Mouse (Mus musculus): ENCODE measurements around the gene Dppa3.
"Not testable (repeated sequence)": the region's sequence is repeated elsewhere in the genome, so short reads cannot be mapped to it uniquely, and the experiment has no call there.

Dppa3 gene

GRCm38 (mm10) chr6:122612426-122612825, 13.8 kb upstream of the Dppa3 start:
- DNase-seq = no peak

GRCm38 (mm10) chr6:122614047-122614446, 12.2 kb upstream of the Dppa3 start:
- peak; percentile 28 for DNase-seq

DNA sequence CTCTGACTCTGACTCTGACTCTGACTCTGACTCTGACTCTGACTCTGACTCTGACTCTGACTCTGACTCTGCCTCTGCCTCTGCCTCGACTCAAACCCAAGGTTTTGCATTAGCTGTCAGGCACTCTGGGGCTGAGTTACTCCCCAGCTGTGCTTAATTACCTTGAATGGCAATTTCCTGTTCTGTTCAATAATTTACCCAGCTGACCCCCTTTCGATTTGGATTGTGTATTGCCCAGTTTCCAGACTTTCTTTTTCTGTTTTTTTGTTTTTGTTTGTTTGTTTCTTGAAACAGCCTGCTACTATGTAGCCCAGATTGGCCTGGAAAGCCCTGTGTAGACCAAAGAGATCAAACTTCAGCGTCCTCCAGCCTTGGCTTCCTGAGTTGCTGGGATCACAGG, 10.2 kb upstream of the Dppa3 start:
- no peak for DNase-seq

DNA sequence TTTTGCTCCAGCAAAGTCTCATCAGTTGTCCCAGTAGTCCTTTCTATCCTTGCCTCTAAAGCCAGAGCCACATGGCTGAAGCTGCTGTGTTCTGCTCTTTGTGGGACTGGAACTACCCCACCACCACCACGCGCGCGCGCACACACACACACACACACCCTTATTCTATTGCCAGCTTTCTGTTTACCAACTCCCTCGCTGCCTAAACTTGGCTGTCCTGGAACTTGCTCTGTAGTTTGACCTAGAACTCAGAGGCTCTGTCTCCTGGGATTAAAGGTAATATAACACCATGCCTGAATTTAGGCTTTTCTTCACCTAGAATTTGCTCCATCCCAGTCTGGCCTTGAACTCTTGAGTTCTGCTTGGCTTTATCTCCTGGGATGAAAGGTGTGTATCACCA, 5.1 kb upstream of the Dppa3 start:
- no peak for DNase-seq

DNA sequence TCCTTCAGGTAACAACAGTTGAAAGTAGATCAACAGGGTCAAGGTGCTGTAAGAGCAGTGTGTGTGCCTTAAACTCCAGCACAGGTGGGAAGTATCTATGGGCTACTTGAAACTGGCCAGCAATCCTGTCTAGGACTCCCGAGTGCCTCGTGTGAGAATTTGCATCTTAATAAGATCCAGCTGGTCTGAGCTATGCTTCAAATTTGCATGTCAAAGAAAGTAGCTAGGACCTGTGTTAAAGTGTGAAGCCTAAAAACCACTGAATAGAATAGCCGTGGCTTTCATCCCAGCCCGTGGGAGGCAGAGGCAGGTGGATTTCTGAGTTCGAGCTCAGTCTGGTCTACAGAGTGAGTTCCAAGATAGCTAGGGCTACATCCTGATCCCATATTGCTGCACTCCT, 1.7 kb upstream of the Dppa3 start:
- DNase-seq = no peak

DNA sequence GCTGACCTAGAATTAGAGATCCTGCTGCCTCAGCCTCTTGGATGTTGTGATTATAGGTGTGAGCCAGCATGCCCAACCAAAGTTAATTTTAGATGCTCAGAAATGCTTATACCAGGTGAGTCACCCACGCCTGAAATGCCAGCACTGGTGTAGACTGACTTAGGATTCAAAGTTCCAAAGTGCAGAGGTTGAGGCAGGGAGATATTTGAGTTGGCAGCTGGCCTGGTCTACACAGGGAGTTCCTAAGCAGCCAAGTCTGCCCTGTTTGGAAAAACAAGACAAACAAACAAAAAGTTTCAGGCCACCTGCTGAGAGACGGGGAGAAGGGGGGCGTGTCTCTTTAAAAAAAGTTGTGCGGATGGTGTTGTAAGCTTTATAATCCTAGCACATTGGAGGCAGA, 1.1 kb upstream of the Dppa3 start:
- no peak for DNase-seq

GRCm38 (mm10) chr6:122627469-122628108, 1.4 kb downstream of the Dppa3 start:
- DNase-seq = no peak

DNA sequence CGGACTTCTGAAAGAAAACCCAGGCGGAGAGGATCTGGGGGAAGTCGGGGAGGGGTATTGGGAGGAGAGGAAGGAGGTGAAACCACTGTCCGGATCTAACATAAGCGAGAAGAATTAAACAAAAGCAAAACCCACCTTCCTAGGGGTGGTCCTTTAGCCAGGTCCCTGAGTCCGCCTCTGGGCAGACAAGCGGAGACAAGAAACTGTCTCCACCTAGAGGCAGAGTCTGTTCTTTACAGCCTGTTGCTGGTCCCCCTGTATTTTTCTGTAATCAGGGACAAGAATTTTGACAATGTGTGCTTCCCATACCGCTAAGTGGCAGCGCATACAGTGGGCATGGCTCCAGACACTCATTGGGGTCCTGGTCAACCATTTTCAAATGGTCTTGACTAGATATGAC, 7.2 kb downstream of the Dppa3 start:
- DNase-seq = peak; percentile 39

- DNase-seq = peak; percentile 26
These were observed 9.1 kb downstream of the Dppa3 start for GRCm38 (mm10) chr6:122635315-122635714.

GRCm38 (mm10) chr6:122636666-122637065, 10.5 kb downstream of the Dppa3 start:
- no peak for DNase-seq

- not testable (repeated sequence) for DNase-seq
These were observed 11.4 kb downstream of the Dppa3 start for GRCm38 (mm10) chr6:122637566-122637965.

- DNase-seq = not testable (repeated sequence)
These were observed 18.0 kb downstream of the Dppa3 start for GRCm38 (mm10) chr6:122644196-122644595.

DNA sequence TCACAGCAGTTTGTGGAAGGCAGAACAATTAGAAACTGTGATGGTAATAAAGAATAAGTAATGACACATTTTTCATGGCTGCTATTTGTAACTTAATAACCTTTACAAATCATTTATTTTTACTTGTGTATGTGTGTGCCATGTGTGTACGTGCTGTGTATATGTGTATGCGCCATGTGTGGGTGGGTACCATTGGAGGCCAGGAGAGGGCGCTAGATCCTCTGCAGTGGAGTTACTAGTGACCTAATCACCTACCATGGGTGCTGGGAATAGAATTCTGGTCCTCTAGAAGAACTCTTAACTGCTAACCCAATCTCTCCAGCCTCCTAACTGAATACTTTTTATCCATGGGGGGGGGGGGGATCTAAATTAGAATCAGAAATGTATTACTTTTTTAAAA, 23.7 kb downstream of the Dppa3 start:
- DNase-seq = no peak

DNA sequence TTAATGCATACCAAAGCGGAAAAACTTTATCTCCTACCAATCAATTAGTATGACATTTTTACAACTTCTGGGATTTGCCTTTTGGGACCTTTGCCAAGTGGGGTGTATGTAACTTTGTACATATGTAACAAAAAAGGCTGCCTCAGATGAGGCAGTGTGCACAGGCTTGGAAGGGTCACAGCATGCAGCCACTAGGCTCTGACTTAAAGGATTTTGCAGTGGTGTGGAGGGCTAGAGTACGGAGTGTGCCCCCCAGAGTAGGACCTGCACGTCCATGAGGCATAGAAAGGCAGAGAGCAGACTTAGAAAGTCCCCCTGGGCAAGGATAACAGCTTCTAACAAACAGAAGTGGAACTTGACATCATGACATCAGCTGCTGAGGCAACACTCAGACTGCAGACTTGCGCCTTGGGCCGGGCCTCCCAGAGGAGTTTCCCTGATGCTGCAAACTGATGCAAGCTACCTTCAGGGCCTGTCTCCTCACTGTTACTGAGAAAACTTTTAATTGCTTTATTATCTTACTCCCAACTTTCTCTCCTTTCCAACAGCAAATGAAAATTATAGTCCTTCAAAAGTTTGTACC, 24.3 kb downstream of the Dppa3 start:
- DNase-seq = peak; percentile 12

DNA sequence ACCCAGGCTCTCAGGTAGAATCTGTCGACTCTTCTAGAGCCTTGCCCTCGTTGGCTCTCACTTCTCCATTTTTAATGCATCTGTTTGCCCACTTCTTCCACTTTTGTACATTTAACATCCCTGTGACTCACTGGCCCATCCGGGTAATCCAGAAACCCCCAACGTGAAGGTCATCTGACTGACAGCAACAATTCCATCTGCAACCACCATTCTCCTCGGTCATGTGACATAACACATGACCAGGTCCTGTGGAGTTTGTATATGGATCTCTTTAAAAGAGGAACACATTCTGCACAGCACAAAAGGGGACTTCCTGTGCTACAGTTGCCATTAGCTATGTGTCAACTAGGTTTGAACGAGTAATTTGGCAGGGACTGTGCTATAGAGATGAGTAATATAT, 28.1 kb downstream of the Dppa3 start:
- peak; percentile 3 for DNase-seq

GRCm38 (mm10) chr6:122657630-122658029, 31.4 kb downstream of the Dppa3 start:
- DNase-seq = no peak

DNA sequence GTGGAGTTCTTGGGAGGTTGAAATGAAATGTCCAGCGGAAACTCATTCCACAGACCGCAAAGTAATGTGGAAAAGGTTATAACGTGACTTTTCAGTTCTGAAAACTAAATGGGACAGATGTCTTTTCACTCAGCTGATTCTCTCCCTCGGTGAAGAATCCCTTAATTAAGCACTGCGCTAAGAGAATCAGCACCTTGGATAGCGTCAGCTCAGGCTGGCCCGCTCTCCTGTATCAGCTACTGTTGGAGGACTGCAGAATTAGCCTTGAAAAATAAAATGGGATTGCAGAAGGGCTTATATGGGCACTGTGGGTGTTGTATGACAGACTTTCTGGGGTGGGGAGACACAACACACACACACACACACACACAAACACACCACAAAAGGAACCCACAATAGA, 33.4 kb downstream of the Dppa3 start:
- DNase-seq = peak; percentile 18

GRCm38 (mm10) chr6:122660601-122661379, 34.6 kb downstream of the Dppa3 start:
- DNase-seq = peak; percentile 43

DNA sequence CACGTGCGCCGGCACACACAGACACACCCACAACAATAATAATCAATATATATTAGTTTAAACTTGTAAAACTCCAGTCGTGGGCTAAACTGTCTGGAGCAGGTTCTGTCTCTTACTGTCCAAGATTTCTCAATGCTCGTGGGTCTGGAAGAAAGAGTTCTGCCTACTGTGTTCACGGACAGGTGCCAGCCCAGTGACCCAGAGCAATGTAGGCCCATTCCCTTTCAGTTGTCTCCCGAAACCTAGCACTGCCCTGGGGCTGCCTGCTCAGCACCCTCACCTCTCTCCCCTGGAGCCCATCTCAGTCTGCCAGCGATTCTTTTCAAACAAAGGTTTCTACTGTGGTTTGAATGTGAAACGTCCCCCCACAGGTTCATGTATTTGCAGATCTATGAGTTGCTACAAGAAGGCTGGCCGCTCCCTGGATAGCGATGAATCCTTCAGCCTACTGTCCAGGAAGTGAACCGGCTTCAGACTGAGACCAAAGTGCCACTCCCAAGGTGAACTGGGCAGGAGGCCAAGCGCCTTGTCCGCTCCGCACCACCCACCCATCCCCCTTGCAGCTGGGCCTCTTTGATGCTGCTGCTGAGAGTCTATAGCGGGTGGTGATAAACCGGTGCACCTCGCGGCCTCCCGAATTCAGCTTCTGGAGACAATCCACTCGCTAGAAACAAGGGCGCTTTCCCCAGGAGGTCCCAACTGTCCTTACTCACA, 36.5 kb downstream of the Dppa3 start:
- peak; percentile 12 for DNase-seq

DNA sequence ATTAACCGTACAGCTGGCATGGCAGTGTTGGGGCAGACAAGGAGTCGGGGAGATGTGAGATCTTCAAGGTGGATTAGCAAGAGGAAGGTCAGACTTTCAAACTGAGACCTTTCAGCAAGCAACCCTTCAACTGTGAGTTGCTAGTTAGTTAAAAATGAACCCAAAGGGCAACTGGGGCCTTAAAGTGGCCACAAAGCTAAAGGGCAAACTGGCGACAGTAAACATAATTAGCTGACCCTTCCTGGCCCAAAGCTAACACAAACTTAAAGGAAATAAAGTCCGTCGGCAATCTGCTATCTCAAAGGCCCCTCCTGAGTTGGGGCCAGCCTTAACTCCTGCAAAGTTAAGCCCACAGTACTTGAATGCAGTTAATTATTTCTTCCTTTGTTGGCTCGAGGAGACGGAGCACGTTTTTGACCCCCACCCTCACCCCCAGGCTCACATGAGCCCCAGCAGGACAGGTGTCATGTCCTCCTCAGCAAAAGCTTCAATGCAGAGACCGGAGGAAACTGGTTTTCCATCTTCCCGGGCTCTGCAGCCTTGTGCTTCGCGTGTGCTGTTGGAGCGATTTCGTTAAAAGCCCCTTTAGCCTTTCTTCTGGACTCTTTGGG, 37.5 kb downstream of the Dppa3 start:
- no peak for DNase-seq

GRCm38 (mm10) chr6:122665866-122666265, 39.7 kb downstream of the Dppa3 start:
- no peak for DNase-seq

DNA sequence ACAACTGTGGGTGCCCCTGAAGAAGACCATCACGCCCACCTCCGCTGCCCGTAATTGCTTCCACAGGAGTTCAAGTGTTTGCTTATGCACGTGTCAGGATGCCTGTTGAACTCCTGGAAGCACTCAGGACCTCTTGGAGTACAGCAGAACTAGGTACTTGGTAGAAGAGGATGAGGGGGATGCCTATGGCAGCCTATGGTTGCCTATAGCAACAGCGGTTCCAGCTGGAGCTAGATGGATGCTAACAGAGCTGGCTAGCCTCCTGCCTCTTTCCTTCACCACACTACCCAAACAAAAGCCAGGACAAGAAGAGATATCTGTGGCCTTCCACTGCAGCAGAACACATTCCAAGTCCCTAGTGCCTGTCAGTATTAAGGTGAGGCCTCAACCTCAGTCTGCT, 41.5 kb downstream of the Dppa3 start:
- DNase-seq = no peak

DNA sequence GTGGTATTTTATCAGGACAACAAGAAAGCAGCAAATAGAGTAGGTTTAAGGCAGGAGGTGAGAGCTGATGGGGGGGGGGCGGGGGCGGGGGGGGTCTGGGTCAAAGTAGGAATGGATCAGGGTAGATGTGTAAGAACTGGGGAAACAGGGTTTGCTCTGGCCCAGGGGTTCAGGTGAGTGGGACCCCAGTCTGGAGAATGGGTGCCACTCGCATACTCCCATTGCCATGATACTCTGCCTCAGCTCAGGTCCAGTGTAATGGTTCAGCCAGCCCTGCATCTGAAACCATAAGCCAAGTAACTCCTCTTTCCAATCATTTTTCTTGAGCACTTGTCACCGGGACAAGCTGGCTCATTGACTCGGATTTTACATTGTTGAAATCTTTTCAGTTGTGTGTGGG, 42.6 kb downstream of the Dppa3 start:
- no peak for DNase-seq
